Mouse (Mus musculus): ENCODE data around the gene Retn. TPM values are rescaled to one million over a fixed set of nuclear protein-coding genes. Genes with fewer than 3 reads are reported as not detected.
A peak's percentile ranks its signal among the peaks of the same experiment; 100 is the strongest.

Retn gene
- polyA plus RNA-seq, 1 experiment from 2014 or later, result not detected

GRCm38 (mm10) chr8:3648990-3649389 lies 6.6 kb upstream of the Retn start:
- peaks cover 3% of the 10 kb centered on the region; the same call in 1 of the 2 replicates for H3K4me1 ChIP-seq (replicated peaks; ENCODE audit: control insufficient read depth, insufficient read depth, low read length)
- no peak overlapping the region for H3K9ac ChIP-seq (ENCODE audit: low read depth, low read length)
- H3K9me3 ChIP-seq (ENCODE audit: control insufficient read depth, low read length), result no peaks in the 10 kb centered on the region
- no peak overlapping the region for H3K4me3 ChIP-seq (ENCODE audit: low read depth, low read length)
- 28% methylated on average over 1 of the region's 1 CpGs for WGBS
- ATAC-seq (ENCODE audit: low FRiP score) (no peak), DNase-seq (ENCODE audit: low spot score) (no peak)
- no peaks in the 10 kb centered on the region for H3K27me3 ChIP-seq (ENCODE audit: control insufficient read depth, insufficient read depth, low read length)
- no peaks in the 10 kb centered on the region for H3K36me3 ChIP-seq (ENCODE audit: control insufficient read depth, insufficient read depth, low read length)
- no peak overlapping the region for H3K4me2 ChIP-seq (replicated peaks; ENCODE audit: low read depth, low read length)
- H3K27ac ChIP-seq (ENCODE audit: low read depth, low read length), result no peak overlapping the region

GRCm38 (mm10) chr8:3652845-3653244 lies 2.7 kb upstream of the Retn start:
- no peaks in the 10 kb centered on the region for H3K27me3 ChIP-seq (ENCODE audit: control insufficient read depth, insufficient read depth, low read length)
- no peaks in the 10 kb centered on the region for H3K36me3 ChIP-seq (ENCODE audit: control insufficient read depth, insufficient read depth, low read length)
- DNase-seq (ENCODE audit: low spot score) (no peak), ATAC-seq (ENCODE audit: low FRiP score) (no peak)
- H3K9me3 ChIP-seq (ENCODE audit: control insufficient read depth, low read length), result no peaks in the 10 kb centered on the region
- peaks cover 3% of the 10 kb centered on the region; the same call in 1 of the 2 replicates for H3K4me1 ChIP-seq (replicated peaks; ENCODE audit: control insufficient read depth, insufficient read depth, low read length)
- no peak overlapping the region for H3K9ac ChIP-seq (ENCODE audit: low read depth, low read length)
- no peak overlapping the region for H3K27ac ChIP-seq (ENCODE audit: low read depth, low read length)
- H3K4me3 ChIP-seq (ENCODE audit: low read depth, low read length), result no peak overlapping the region
- 74% methylated on average over 3 of the region's 3 CpGs for WGBS
- no peak overlapping the region for H3K4me2 ChIP-seq (replicated peaks; ENCODE audit: low read depth, low read length)

- ATAC-seq (ENCODE audit: low FRiP score) (no peak), DNase-seq (ENCODE audit: low spot score) (no peak)
- Histone ChIP-seq H3K9ac (ENCODE audit: low read depth, low read length) (no peak overlapping the region), H3K27ac (ENCODE audit: low read depth, low read length) (no peak overlapping the region), H3K4me3 (ENCODE audit: low read depth, low read length) (no peak overlapping the region), H3K9me3 (ENCODE audit: control insufficient read depth, low read length) (no peaks in the 10 kb centered on the region), H3K27me3 (ENCODE audit: control insufficient read depth, insufficient read depth, low read length) (no peaks in the 10 kb centered on the region), H3K36me3 (ENCODE audit: control insufficient read depth, insufficient read depth, low read length) (no peaks in the 10 kb centered on the region), H3K4me1 (replicated peaks; ENCODE audit: control insufficient read depth, insufficient read depth, low read length) (no peaks in the 10 kb centered on the region), H3K4me2 (replicated peaks; ENCODE audit: low read depth, low read length) (no peak overlapping the region)
- WGBS, result 74% methylated on average over 11 of the region's 11 CpGs
Observed at GRCm38 (mm10) chr8:3654726-3655508, 653 bp upstream of the Retn start.

GRCm38 (mm10) chr8:3656725-3657381 lies 1.3 kb downstream of the Retn start:
- no peak for ATAC-seq (ENCODE audit: low FRiP score)
- peak; percentile 39 for DNase-seq (ENCODE audit: low spot score)
- no peak overlapping the region for H3K9ac ChIP-seq (ENCODE audit: low read depth, low read length)

GRCm38 (mm10) chr8:3660889-3661288 lies 5.3 kb downstream of the Retn start:
- 86% methylated on average over 8 of the region's 8 CpGs for WGBS
- no peak for DNase-seq (ENCODE audit: low spot score)
- Histone ChIP-seq H3K9me3 (ENCODE audit: control insufficient read depth, low read length) (no peaks in the 10 kb centered on the region), H3K4me3 (ENCODE audit: low read depth, low read length) (no peak overlapping the region), H3K27ac (ENCODE audit: low read depth, low read length) (no peak overlapping the region), H3K36me3 (ENCODE audit: control insufficient read depth, insufficient read depth, low read length) (no peaks in the 10 kb centered on the region), H3K27me3 (ENCODE audit: control insufficient read depth, insufficient read depth, low read length) (no peaks in the 10 kb centered on the region), H3K4me2 (replicated peaks; ENCODE audit: low read depth, low read length) (no peak overlapping the region), H3K4me1 (replicated peaks; ENCODE audit: control insufficient read depth, insufficient read depth, low read length) (no peaks in the 10 kb centered on the region), H3K9ac (ENCODE audit: low read depth, low read length) (no peak overlapping the region)
- no peak for ATAC-seq (ENCODE audit: low FRiP score)

More at GRCm38 (mm10) chr8:3656725-3657381, 1.3 kb downstream of the Retn start:
- Histone ChIP-seq H3K4me3 (ENCODE audit: low read depth, low read length) (no peak overlapping the region), H3K9me3 (ENCODE audit: control insufficient read depth, low read length) (no peaks in the 10 kb centered on the region), H3K27ac (ENCODE audit: low read depth, low read length) (no peak overlapping the region), H3K27me3 (ENCODE audit: control insufficient read depth, insufficient read depth, low read length) (no peaks in the 10 kb centered on the region), H3K4me2 (replicated peaks; ENCODE audit: low read depth, low read length) (no peak overlapping the region), H3K4me1 (replicated peaks; ENCODE audit: control insufficient read depth, insufficient read depth, low read length) (no peaks in the 10 kb centered on the region), H3K36me3 (ENCODE audit: control insufficient read depth, insufficient read depth, low read length) (no peaks in the 10 kb centered on the region)
- WGBS, result 24% methylated on average over 7 of the region's 7 CpGs

GRCm38 (mm10) chr8:3664405-3664804 lies 8.8 kb downstream of the Retn start:
- 59% methylated on average over 5 of the region's 5 CpGs for WGBS
- H3K4me3 ChIP-seq (ENCODE audit: low read depth, low read length), result no peak overlapping the region
- no peak for DNase-seq (ENCODE audit: low spot score)
- H3K4me1 ChIP-seq (replicated peaks; ENCODE audit: control insufficient read depth, insufficient read depth, low read length), result no peaks in the 10 kb centered on the region
- H3K27me3 ChIP-seq (ENCODE audit: control insufficient read depth, insufficient read depth, low read length), result no peaks in the 10 kb centered on the region
- no peak for ATAC-seq (ENCODE audit: low FRiP score)
- no peak overlapping the region for H3K9ac ChIP-seq (ENCODE audit: low read depth, low read length)
- no peak overlapping the region for H3K27ac ChIP-seq (ENCODE audit: low read depth, low read length)
- no peak overlapping the region for H3K4me2 ChIP-seq (replicated peaks; ENCODE audit: low read depth, low read length)
- no peaks in the 10 kb centered on the region for H3K36me3 ChIP-seq (ENCODE audit: control insufficient read depth, insufficient read depth, low read length)
- no peaks in the 10 kb centered on the region for H3K9me3 ChIP-seq (ENCODE audit: control insufficient read depth, low read length)

GRCm38 (mm10) chr8:3665507-3665906 lies 9.9 kb downstream of the Retn start, which contains the start of gene Mcemp1:
Gene Mcemp1 (plus strand): TSS chr8:3665754.
- Histone ChIP-seq H3K9me3 (ENCODE audit: control insufficient read depth, low read length) (no peaks in the 10 kb centered on the region), H3K4me3 (ENCODE audit: low read depth, low read length) (no peak within 1 kb of the TSS), H3K9ac (ENCODE audit: low read depth, low read length) (no peak within 1 kb of the TSS), H3K27ac (ENCODE audit: low read depth, low read length) (no peak within 1 kb of the TSS), H3K4me1 (replicated peaks; ENCODE audit: control insufficient read depth, insufficient read depth, low read length) (no peaks in the 10 kb centered on the region), H3K36me3 (ENCODE audit: control insufficient read depth, insufficient read depth, low read length) (no peaks in the 10 kb centered on the region), H3K4me2 (replicated peaks; ENCODE audit: low read depth, low read length) (no peak within 1 kb of the TSS), H3K27me3 (ENCODE audit: control insufficient read depth, insufficient read depth, low read length) (no peaks in the 10 kb centered on the region)
- 78% methylated on average over 6 of the region's 6 CpGs for WGBS
- DNase-seq (ENCODE audit: low spot score) (no peak), ATAC-seq (ENCODE audit: low FRiP score) (no peak)

GRCm38 (mm10) chr8:3670388-3670787 lies 14.8 kb downstream of the Retn start:
- WGBS, result 84% methylated on average over 2 of the region's 2 CpGs
- H3K4me1 ChIP-seq (replicated peaks; ENCODE audit: control insufficient read depth, insufficient read depth, low read length), result no peaks in the 10 kb centered on the region
- DNase-seq (ENCODE audit: low spot score), result no peak
- no peak for ATAC-seq (ENCODE audit: low FRiP score)
- no peaks in the 10 kb centered on the region for H3K36me3 ChIP-seq (ENCODE audit: control insufficient read depth, insufficient read depth, low read length)
- no peaks in the 10 kb centered on the region for H3K9me3 ChIP-seq (ENCODE audit: control insufficient read depth, low read length)
- no peak overlapping the region for H3K27ac ChIP-seq (ENCODE audit: low read depth, low read length)
- H3K4me2 ChIP-seq (replicated peaks; ENCODE audit: low read depth, low read length), result no peak overlapping the region
- H3K4me3 ChIP-seq (ENCODE audit: low read depth, low read length), result no peak overlapping the region
- no peaks in the 10 kb centered on the region for H3K27me3 ChIP-seq (ENCODE audit: control insufficient read depth, insufficient read depth, low read length)
- H3K9ac ChIP-seq (ENCODE audit: low read depth, low read length), result no peak overlapping the region

Data from hindbrain, embryonic 11.5 days (tissue).